Mouse (Mus musculus): ENCODE data around the gene Gpr15. TPM values are rescaled to one million over a fixed set of nuclear protein-coding genes. Genes with fewer than 3 reads are reported as not detected.

Gpr15 gene
- polyA plus RNA-seq, 1 experiment: not detected

GRCm38 (mm10) chr16:58703382-58704124 is 15.3 kb downstream of the Gpr15 start:
- H3K4me3 ChIP-seq (ENCODE audit: insufficient read depth, low read length): no peak overlapping the region
- H3K27ac ChIP-seq (ENCODE audit: insufficient read depth, low read length): no peak overlapping the region
- peaks cover 3% of the 10 kb centered on the region; the same call in 1 of the 2 replicates for H3K4me1 ChIP-seq (ENCODE audit: control insufficient read depth, insufficient read depth, low read length)
- TF ChIP-seq CTCF (IDR thresholded peaks at IDR 0.05; ENCODE audit: extremely low read depth, insufficient read depth, low read length) (no peak), POLR2A (IDR thresholded peaks at IDR 0.05; ENCODE audit: extremely low read depth, insufficient read depth, low read length) (no peak)

- TF ChIP-seq CTCF (IDR thresholded peaks at IDR 0.05; ENCODE audit: extremely low read depth, insufficient read depth, low read length) (no peak), POLR2A (IDR thresholded peaks at IDR 0.05; ENCODE audit: extremely low read depth, insufficient read depth, low read length) (no peak)
- no peaks in the 10 kb centered on the region for H3K4me1 ChIP-seq (ENCODE audit: control insufficient read depth, insufficient read depth, low read length)
- no peak overlapping the region for H3K27ac ChIP-seq (ENCODE audit: insufficient read depth, low read length)
- H3K4me3 ChIP-seq (ENCODE audit: insufficient read depth, low read length): no peak overlapping the region
Measured at GRCm38 (mm10) chr16:58702329-58702932, 16.4 kb downstream of the Gpr15 start.

GRCm38 (mm10) chr16:58701779-58702178 is 17.1 kb downstream of the Gpr15 start:
- Histone ChIP-seq H3K4me3 (ENCODE audit: insufficient read depth, low read length) (no peak overlapping the region), H3K27ac (ENCODE audit: insufficient read depth, low read length) (no peak overlapping the region), H3K4me1 (ENCODE audit: control insufficient read depth, insufficient read depth, low read length) (no peaks in the 10 kb centered on the region)
- TF ChIP-seq CTCF (IDR thresholded peaks at IDR 0.05; ENCODE audit: extremely low read depth, insufficient read depth, low read length) (no peak), POLR2A (IDR thresholded peaks at IDR 0.05; ENCODE audit: extremely low read depth, insufficient read depth, low read length) (no peak)

GRCm38 (mm10) chr16:58700816-58701424 is 17.9 kb downstream of the Gpr15 start:
- Histone ChIP-seq H3K4me3 (ENCODE audit: insufficient read depth, low read length) (no peak overlapping the region), H3K27ac (ENCODE audit: insufficient read depth, low read length) (no peak overlapping the region), H3K4me1 (ENCODE audit: control insufficient read depth, insufficient read depth, low read length) (no peaks in the 10 kb centered on the region)
- no peak for TF ChIP-seq POLR2A (IDR thresholded peaks at IDR 0.05; ENCODE audit: extremely low read depth, insufficient read depth, low read length)
- no peak for TF ChIP-seq CTCF (IDR thresholded peaks at IDR 0.05; ENCODE audit: extremely low read depth, insufficient read depth, low read length)

- no peak for TF ChIP-seq CTCF (IDR thresholded peaks at IDR 0.05; ENCODE audit: extremely low read depth, insufficient read depth, low read length)
- no peak for TF ChIP-seq POLR2A (IDR thresholded peaks at IDR 0.05; ENCODE audit: extremely low read depth, insufficient read depth, low read length)
- H3K4me3 ChIP-seq (ENCODE audit: insufficient read depth, low read length): no peak overlapping the region
- no peaks in the 10 kb centered on the region for H3K4me1 ChIP-seq (ENCODE audit: control insufficient read depth, insufficient read depth, low read length)
- H3K27ac ChIP-seq (ENCODE audit: insufficient read depth, low read length): no peak overlapping the region
Measured at GRCm38 (mm10) chr16:58700174-58700573, 18.7 kb downstream of the Gpr15 start.

GRCm38 (mm10) chr16:58697261-58697660 is 21.6 kb downstream of the Gpr15 start:
- no peaks in the 10 kb centered on the region for H3K4me1 ChIP-seq (ENCODE audit: control insufficient read depth, insufficient read depth, low read length)
- no peak overlapping the region for H3K27ac ChIP-seq (ENCODE audit: insufficient read depth, low read length)
- no peak for TF ChIP-seq CTCF (IDR thresholded peaks at IDR 0.05; ENCODE audit: extremely low read depth, insufficient read depth, low read length)
- no peak for TF ChIP-seq POLR2A (IDR thresholded peaks at IDR 0.05; ENCODE audit: extremely low read depth, insufficient read depth, low read length)
- no peak overlapping the region for H3K4me3 ChIP-seq (ENCODE audit: insufficient read depth, low read length)

GRCm38 (mm10) chr16:58696796-58697195 is 22.1 kb downstream of the Gpr15 start:
- H3K27ac ChIP-seq (ENCODE audit: insufficient read depth, low read length): no peak overlapping the region
- TF ChIP-seq CTCF (IDR thresholded peaks at IDR 0.05; ENCODE audit: extremely low read depth, insufficient read depth, low read length): no peak
- TF ChIP-seq POLR2A (IDR thresholded peaks at IDR 0.05; ENCODE audit: extremely low read depth, insufficient read depth, low read length): no peak
- H3K4me1 ChIP-seq (ENCODE audit: control insufficient read depth, insufficient read depth, low read length): no peaks in the 10 kb centered on the region

GRCm38 (mm10) chr16:58694091-58694490 is 24.8 kb downstream of the Gpr15 start:
- no peak for TF ChIP-seq CTCF (IDR thresholded peaks at IDR 0.05; ENCODE audit: extremely low read depth, insufficient read depth, low read length)
- no peak for TF ChIP-seq POLR2A (IDR thresholded peaks at IDR 0.05; ENCODE audit: extremely low read depth, insufficient read depth, low read length)
- Histone ChIP-seq H3K4me3 (ENCODE audit: insufficient read depth, low read length) (no peak overlapping the region), H3K4me1 (ENCODE audit: control insufficient read depth, insufficient read depth, low read length) (no peaks in the 10 kb centered on the region), H3K27ac (ENCODE audit: insufficient read depth, low read length) (no peak overlapping the region)

More at GRCm38 (mm10) chr16:58696796-58697195, 22.1 kb downstream of the Gpr15 start:
- no peak overlapping the region for H3K4me3 ChIP-seq (ENCODE audit: insufficient read depth, low read length)

- TF ChIP-seq CTCF (IDR thresholded peaks at IDR 0.05; ENCODE audit: extremely low read depth, insufficient read depth, low read length) (no peak), POLR2A (IDR thresholded peaks at IDR 0.05; ENCODE audit: extremely low read depth, insufficient read depth, low read length) (no peak)
- no peaks in the 10 kb centered on the region for H3K4me1 ChIP-seq (ENCODE audit: control insufficient read depth, insufficient read depth, low read length)
- H3K4me3 ChIP-seq (ENCODE audit: insufficient read depth, low read length): no peak overlapping the region
- H3K27ac ChIP-seq (ENCODE audit: insufficient read depth, low read length): no peak overlapping the region
Measured at GRCm38 (mm10) chr16:58690322-58690732, 28.5 kb downstream of the Gpr15 start.
